Mouse (Mus musculus) embryo, embryonic 11.5 days (tissue): ENCODE data around the gene Prrc2a.

Experiments used
- DNase-seq: peaks from one replicate; pipeline ENCODE4 v3.0.0-alpha.2; 2012; ENCODE audit warnings: low read depth, low spot score

Prrc2a gene

DNA sequence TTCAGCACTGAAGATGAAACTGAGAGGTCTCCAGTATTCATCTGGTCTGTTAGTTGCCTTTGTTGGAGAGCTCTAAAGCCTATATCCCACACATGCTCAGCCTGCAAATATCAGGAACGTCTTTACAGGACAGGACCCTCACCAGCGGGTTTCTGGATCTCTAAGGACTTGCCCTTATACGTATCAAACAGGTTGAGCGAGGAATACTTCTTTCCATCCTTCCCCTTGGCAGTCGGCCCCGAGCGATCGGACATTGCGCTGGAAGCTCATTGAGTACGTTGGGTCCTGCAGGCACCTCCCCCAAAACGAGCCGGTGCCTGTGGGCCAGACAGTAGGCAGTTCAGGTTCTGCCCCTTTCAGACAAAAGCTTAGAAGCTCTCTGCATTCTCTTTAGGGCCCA, 2.0 kb downstream of the Prrc2a start:
- no peak for DNase-seq

DNA sequence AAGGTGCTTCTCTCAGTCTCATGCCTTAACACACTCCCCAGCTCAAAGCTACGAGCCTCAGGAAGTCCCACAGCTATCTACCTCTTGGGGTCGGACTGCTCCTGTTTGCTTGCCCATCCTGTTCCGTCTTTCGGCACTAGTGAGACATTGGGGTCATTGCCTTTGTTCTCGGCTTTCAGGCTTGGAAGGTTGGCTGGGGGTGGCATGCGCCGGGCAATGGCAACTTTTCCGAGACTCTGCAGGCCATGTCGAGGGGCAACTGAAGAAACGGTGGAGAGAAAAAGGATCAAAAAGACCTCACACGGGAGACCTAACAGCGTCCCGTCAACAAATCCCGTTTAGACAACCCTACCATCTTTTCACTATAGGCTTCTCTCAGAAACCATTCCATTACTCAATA, 2.6 kb downstream of the Prrc2a start:
- DNase-seq, result no peak

DNA sequence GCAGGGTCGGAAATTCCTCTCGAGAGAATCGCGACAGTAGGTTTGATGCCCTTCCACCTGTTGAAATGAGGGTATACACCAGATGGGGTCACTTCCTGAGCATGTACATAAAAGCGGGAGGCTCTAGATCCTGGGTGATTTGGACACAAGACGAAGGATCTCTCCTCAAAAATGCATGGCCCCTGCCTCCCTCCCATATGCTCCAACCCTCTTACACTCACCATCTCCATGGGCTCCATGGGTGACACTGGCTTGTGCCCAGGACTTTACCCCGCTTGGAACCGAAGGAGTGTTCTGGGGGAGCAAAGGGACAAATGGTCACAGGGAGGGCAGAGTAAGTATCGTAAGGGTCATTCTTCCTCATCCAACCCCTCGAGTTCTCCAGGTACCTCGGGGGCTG, 3.3 kb downstream of the Prrc2a start:
- DNase-seq, result no peak

DNA sequence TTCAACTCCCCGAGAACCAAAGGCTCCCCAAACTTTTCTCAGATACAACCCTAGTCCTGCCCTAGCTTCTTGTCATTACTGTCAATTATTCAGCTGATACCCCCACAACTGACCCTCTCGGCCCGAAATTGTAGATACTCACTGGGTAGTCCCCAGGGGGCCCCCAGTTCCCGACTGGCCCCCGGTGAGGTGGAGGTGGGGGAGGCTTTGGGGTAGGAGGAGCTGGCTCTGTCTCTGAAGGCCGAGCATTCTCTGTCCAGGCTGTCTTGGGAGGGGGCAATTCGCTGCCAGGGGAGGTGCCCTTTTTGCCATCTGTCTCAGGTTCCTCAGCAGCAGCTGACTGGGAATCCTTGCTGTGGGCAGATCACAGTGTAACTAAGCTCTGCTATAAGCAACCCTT, 5.1 kb downstream of the Prrc2a start:
- DNase-seq, result no peak

DNA sequence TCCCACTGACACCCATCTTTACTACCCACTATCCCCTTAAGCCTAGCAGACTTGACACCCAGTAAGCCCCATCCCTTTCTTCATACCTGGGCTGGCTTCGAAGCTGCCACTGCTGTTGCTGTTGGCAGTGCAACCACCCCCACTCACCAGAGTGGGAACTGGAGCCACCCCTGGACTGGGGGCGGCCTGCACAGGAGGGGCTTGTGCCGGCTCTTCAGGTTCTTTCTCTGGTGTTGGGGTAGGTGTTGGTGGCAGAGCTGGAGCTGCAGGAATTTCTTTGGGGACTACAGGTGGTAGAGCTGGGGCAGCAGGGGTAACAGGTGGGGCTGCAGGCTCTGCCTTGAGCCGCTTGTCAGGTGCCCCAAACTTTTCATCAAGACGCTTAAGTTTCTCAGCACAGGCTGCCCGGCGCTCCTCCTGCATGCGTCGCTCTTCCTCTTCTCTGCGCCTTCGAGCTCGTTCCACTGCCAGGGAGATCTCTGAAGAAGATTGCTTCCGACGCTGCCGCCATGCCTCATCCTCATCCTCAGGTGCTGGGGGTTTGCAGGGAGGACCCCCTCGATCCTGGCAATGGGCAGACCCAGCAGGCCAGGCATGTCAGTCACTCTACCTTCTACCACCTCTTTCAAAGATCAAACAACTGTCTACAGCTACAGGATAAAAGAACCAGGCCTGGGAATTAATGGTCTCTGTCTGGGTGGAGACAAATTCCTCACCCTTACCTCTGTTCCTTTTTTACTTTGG, 5.7 kb downstream of the Prrc2a start:
- DNase-seq, result no peak

DNA sequence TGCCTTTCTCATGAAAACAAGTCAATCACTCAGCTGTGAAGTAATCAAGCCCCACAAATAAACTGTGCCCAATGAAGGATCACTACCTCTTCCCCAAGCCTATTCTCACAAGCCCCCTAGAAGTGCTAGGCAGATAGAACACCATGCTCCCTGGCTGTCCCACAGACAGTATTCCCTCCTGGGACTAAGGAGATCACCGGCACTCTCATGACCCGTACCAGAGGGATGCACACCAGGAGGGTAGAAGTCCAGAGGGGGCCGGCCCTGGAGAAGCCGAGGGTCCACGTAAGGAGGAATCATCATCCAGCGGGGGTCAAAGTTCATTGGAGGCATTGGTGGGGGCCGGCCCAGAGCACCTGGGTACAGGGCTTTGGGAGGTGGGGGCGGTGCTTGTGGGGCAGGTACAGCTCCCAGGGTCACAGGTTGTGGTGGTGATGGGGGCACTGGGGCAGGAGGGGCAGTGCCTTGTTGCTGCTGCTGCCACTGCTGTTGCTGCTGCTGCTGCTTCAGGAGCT, 7.0 kb downstream of the Prrc2a start:
- DNase-seq, result no peak

DNA sequence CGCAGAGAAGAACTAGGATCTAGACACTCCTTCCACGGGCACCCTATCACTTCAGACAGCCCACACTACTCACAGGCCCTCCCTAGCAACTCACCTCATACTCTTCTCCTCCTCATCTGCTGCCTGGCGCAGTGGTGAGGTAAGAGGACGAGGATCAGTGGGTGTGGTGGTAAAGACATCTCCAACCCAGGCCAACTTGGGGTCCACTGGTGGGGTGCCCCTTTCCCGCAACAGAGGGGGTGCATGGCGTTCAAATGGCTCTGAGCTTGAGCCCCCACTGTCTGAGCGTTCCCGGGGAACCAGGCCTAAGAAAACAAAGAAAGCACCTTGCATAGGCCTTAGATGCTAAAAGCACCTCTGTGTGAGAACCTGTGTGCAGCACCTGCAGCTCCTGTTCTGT, 7.4 kb downstream of the Prrc2a start:
- no peak for DNase-seq

DNA sequence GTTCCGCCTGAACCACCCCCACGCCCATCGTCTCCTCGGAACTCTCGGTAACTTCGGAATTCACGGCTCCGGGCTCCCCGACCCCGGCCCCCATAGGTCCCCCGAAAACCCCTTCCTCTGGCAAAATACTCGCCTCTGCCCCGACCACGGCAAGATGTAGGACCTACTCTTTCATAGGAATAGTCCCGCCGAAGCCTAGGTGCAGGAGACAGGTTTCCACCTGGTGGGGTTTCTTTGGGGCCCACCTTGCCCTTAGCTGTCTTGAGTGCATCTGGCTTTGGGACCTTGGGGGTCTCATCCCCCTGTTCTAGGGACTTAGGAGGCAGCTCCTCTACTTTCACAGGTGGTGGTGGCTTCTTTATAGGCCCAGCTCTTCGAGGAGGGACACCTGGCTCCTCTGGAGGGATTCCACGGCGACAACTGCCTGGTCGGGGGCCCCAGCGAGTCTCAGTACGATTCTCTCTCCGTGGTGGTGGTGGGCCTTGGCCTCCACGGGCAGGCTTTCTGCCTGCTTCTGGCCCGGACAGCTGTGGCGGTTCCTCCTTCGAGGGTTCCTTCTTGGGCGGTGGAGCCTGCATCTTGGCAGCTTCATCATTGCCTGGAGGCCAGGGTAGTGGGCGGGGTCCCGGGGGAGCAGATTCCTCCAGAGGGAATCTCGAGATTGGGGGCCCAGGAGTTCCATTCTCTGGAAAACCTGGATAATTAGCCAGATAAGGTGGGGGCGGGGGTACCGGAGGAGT, 8.1 kb downstream of the Prrc2a start:
- no peak for DNase-seq

DNA sequence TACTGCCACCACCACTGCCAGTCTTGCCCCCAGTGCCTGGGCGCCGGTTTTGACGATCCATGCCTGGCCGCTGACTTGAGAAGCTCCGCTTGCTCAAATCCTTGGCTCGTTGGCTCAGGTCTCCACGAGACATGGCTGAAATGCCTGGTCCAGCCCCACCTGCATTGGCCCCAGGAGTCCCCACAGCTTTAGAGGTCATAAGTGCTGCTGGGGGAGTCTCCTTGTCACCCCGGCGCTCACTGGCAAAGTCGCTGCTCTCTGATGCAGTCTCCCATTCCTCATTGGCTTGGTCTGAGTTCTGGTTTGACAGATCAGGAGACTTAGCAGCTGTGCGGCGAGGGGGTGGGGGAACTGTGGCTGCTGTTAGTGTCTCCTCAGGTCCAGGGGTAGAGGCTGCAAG, 9.2 kb downstream of the Prrc2a start:
- no peak for DNase-seq

DNA sequence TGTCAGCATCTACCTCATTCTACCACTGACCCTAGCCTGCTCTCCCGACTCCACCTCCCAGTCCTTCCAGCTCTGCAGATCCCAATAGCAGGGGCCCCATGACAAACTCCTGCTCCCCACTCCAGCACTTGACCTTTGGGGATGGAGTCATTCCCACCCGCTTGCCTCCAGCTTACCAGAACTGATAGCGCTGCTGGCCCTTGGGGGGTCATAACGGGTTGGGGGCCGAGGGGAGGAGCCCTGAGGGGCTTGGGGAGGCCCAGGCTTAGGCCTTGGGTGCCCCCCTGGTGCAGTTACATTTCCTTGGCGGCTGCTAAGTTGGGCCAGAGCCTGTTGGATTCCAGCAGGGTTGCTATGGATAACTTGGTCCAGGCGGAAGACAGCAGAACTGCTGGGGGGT, 10.1 kb downstream of the Prrc2a start:
- DNase-seq, result no peak

DNA sequence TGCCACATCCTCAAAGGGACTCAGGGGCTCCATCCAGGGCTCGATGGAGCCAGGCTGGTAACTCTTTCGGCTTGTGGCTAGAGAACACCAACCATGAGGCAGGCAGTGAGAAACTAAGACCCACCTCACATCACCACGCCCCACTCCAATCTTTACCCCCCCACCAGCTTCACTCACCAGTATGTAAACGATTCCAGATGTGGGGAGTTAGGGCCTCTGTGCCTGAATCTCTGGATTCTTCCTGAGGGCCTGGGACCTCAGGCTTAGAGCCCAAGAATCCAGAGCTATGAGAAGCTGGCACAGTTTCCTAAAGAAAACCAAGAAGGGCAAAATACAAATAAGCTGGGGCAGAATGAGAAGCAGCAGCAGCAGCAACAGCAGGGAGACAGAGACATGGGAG, 10.8 kb downstream of the Prrc2a start:
- no peak for DNase-seq

DNA sequence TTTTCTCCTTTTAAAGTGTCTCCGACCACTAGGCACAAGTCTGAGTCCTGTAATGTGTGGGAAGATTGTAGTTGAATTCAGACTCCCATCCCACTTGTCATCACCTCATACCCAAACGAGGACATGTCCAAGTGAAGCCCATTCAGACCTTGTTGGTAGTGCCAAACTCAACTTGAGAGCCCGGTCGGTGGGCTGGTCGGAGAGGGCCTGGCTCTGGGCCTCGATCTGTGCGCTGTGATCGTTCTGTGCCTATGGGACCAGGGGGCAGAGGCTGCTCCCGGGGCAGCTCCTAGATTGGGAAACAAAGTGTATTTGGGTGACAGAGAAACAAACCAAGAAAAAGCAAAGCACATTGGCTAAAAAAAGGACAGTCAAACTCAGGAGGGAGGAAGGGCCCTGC, 11.6 kb downstream of the Prrc2a start:
- DNase-seq, result no peak

DNA sequence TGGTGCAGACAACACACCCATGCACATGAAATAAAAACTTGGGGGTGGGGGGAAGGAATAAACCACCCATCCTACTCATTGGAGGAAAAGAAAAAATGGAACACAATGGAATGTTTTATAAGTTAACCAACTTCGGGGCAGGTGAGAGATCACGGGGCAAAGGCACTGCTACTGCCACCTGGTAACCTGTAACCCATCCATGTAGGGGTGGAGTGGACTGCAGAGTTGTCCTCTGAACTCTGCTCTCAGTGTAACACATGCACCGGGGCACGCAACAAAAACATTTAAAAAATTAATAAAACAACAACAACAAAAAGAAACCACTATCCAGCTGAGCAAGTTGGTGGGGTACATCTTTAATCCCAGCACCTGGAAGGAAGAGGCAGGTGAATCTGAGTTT, 12.6 kb downstream of the Prrc2a start:
- no peak for DNase-seq

DNA sequence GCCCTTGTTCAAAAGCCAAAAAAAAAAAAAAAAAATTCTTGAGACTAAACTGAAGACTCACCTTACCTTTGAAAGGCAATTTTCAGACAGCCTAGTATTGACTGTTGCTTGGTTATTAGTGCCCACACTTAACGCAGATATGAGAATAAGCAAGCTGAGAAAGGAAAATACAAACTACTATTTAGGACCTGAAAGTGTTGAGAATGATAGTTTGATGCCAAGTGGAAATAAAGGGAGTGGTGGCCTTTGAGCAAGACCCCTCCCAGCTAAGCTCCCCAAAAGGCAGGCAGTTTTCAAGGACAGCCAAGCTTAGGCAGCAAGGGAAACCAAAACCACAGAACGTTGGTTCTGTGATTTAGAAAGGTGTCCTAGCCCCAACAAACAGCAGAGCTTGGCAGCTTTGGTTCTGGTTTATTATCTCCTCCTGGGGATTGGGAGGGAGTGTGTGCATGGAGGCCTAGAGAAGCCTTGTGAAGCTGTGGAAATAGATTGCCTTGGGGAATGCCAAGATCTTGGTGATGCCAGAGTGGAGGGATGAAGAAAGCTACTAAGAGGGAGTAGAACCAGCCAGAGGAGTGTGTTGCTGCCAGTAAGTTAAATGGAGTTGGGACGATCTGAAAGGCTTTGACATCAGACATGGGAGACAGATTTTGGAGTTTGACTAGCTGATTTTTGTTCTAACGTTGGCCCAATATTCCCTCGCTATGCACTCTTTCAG, 16.6 kb downstream of the Prrc2a start:
- DNase-seq, result no peak

DNA sequence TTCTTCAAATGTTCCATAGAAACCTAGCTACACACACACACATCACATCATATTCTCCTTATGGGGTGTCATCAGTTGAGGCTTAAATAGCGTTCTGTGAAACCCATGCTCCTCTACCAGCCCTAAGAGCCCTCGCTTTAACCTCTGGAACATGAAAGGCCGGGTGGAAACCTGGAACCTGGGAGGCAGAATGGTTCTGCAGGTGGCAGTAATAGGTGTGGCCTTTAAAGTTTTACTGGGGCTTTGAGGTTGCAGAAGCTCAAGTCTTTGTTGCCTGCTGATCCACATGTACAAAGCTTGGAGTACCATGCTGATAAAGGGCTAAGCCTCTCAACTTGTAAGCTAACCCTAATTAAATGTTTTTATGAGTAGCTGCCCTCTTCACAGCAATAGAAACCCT, 17.3 kb downstream of the Prrc2a start:
- no peak for DNase-seq

DNA sequence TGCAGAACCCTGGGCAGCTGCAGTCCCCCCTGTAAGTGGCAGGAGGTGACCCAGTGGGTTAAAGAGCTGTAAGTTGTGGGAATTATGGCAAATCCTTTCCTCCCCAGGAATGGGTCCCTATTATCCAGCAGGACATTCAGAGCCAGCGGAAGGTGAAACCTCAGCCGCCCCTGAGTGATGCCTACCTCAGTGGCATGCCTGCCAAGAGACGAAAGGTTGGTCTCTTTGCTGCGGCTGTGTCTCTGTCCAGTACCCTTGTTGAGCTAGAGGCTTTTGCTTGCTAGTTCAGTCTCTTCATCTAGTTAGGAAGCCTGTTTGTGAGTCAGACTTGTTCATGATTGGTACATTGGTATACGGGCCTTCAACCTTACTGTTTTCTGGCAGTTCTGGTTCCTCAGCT, 18.6 kb downstream of the Prrc2a start:
- no peak for DNase-seq

DNA sequence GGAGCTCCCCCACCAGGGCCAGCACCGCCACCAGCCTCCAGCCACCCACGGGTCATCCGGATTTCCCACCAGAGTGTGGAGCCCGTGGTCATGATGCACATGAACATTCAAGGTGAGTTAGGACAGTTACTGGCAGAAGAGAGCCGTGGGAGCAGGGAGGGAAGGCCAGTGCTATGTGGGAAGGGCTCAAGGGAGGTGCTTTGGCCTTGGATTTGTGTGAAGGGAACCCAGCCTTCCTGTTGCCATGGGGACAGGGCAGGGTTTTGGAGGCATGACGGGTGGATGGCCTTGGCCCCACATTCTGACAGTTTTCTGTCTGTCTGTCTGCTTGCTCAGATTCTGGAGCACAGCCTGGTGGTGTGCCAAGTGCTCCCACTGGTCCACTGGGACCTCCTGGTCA, 22.7 kb downstream of the Prrc2a start:
- DNase-seq, result no peak

DNA sequence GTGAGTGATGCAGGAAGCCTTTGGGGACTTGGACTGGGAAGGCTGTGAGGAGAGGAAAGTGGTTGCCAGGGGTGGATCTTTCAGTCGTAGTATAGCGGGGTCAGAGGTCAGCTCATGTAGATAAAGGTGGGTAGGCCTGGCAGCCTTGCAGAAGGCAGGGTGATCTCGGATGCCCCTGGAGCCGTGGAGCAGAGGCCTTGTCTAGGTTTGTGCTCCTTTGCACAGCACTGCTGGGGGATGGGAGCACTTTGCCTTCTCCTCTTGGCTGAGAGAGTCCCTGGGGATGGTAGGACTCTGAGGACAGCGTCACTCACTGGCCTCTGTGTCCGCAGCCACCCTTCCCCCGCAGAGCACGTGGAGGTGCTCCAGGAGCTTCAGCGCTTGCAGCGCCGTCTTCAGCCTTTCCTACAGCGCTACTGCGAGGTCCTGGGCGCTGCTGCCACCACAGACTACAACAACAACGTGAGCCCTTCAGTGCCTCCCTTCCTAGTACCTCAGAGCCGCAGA, 24.2 kb downstream of the Prrc2a start:
- DNase-seq, result no peak

DNA sequence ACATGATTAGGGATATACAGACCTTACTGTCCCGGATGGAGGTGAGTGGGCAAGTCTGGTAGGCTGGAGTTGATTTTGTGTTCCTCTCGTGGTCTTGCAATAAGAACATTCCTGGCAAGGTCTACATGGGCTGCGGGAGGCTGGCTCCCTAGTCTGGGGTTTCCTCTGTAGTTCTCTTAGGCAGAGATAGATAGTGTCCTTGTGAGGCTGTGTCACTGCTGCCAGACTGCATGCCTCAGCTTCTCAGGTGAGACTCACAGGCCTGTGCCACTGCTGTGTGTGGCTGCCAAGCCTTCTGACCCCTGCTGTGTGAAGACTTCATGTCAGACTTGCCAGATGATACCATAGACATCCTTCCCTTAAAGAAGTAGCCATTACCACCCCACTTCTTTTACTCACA, 25.4 kb downstream of the Prrc2a start:
- DNase-seq, result no peak

DNA sequence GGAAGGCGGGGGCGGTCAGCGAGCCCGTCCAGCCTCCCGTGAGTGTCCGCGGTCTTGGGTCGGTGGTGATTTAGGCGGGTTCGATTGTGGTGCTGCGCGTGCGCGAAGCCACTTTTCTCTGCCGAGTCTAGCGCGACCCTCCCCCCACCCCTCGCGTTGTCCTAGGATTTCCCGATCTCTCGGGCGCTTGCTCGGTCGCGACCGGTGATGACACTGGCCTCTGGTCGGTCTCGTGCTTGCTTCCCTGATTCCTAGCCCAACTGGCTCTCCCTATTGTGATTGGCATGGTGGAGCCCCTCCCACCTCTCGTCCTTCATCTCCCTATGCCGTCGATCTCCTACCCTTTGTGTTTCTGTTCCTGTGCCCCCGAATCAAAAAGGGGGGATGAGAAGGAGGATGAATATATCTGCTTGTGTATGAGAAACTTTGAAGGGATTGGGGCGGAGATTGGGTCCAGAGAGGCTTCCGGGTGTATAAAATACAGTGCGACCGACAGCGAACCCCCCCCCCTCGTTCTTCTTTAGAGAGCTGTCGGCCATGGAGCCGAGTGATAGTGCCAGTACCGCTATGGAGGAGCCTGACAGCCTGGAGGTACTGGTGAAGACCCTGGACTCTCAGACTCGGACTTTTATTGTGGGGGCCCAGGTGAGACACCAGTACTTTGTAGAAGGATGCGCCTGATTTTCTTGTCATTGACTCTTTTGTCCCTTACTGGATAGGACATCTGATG, 28.9 kb downstream of the Prrc2a start:
- no peak for DNase-seq

DNA sequence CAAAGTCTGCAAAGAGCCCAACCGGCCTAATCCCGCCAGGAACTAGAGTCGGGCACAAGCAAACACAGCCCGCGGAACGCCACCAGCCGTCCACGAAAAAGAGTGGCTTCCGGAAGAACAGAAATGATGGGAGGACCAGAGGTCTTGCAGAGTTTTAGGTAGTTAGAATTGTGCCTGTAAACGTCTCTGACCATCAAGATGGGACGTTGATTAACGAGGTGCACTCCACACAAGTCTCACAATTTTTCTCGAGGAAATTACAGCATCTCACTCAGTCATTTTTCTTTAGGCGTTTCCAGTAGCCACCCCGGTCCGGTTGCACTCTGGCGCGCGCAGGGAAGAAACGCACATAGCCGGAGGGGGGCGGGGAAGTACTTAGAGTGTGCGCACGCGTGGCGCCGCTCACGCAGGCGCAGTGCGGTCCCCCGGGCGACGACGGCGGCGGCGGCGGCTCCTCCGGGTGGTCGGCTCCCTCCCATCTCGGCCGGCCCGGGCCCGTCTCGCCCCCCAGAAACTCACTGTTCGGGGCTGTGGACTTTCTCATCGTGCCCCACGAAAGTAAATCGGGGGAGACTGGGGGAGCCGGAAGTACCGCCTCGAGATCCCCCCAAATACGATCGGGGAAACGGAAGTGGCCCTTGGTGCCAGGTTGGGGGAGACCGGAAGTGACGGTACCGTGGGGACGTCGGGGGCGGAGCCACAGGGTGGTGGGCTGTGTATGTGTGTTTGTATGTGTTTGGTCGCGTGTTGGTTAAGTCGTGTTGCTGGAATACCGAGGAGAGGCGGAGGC, 29.7 kb downstream of the Prrc2a start, which contains the start of gene Bag6:
Bag6 (plus strand) TSS at position 378 of the 790 bp plus-strand sequence.
- peak; percentile 92 for DNase-seq
